Mouse (Mus musculus) heart, adult 2 months (tissue): ENCODE measurements around the gene Gm3880. TPM values are rescaled to one million over a fixed set of nuclear protein-coding genes. Genes with fewer than 3 reads are reported as not detected.
"Not testable (repeated sequence)": the region's sequence is repeated elsewhere in the genome, so short reads cannot be mapped to it uniquely, and the experiment has no call there.

Experiments used
- DNase-seq, 2 experiments: peaks; one replicate each; pipeline ENCODE4 v3.0.0; 2021
- H3K27ac ChIP-seq: fragments of 200-600 bp; 2 replicates; pipeline ENCODE4 v1.8.1; 2022
- H3K27me3 ChIP-seq: fragments of 200-500 bp; 2 replicates; pipeline ENCODE4 v1.6.1; 2012; ENCODE audit warnings: mild to moderate bottlenecking, low read length, inconsistent platforms, mixed read lengths; ENCODE audit not compliant: control insufficient read depth, insufficient read depth
- H3K36me3 ChIP-seq: fragments of 200-500 bp; 2 replicates; pipeline ENCODE4 v1.6.1; 2012; ENCODE audit warnings: low read length, inconsistent platforms; ENCODE audit not compliant: control insufficient read depth, insufficient read depth
- H3K4me1 ChIP-seq: fragments of 200-500 bp; 2 replicates; pipeline ENCODE4 v1.6.1; 2011; ENCODE audit warnings: low read length; ENCODE audit not compliant: control insufficient read depth, insufficient read depth
- H3K4me3 ChIP-seq: fragments of 200-600 bp; 2 replicates; pipeline ENCODE4 v1.8.1; 2022
- H3K79me2 ChIP-seq: fragments of 200-500 bp; replicated peaks from 2 replicates; pipeline ENCODE4 v1.6.1; 2012; ENCODE audit warnings: mild to moderate bottlenecking, inconsistent platforms, low read length, moderate library complexity, mixed read lengths; ENCODE audit not compliant: control insufficient read depth, insufficient read depth
- H3K9ac ChIP-seq: fragments of 200-500 bp; 2 replicates; pipeline ENCODE4 v1.6.1; 2012; ENCODE audit warnings: low read depth, mild to moderate bottlenecking, control low read depth, inconsistent platforms, low read length, mixed read lengths
- CTCF ChIP-seq: fragments of 200-600 bp; IDR thresholded peaks from 2 replicates; pipeline ENCODE4 v1.8.1; 2022; ENCODE audit warnings: antibody characterized with exemption, mild to moderate bottlenecking, moderate library complexity
- EP300 ChIP-seq: fragments of 200-500 bp; IDR thresholded peaks from 2 replicates; pipeline ENCODE4 v1.6.1; 2011; ENCODE audit warnings: low read depth, low read length, control low read depth; ENCODE audit not compliant: insufficient read depth
- POLR2A ChIP-seq: fragments of 200-500 bp; IDR thresholded peaks from 2 replicates; pipeline ENCODE4 v1.6.1; 2011; ENCODE audit warnings: mild to moderate bottlenecking, low read depth, low read length, control low read depth; ENCODE audit not compliant: insufficient read depth
- WGBS: fragments of 180-500 bp; shearing (Covaris S2); methylation state at CpG from one replicate; pipeline ENCODE4 v1.1.7; 2018; 5-methylcytosine and 5-hydroxymethylcytosine counted together
- intact Hi-C: fragments of 180-260 bp; cut with DNase I; formaldehyde crosslinking; loops from one replicate; pipeline ENCODE4 v1.15.1; 2025
- long read RNA-seq: library from polyadenylated mRNA; stranded (forward); transcript quantifications from one replicate; pipeline ENCODE4 v2.0.0, GENCODE M21; 2021
- polyA plus RNA-seq: library from polyadenylated mRNA; depleted of rRNA; stranded (reverse); fragments of >200 nt; gene quantifications from 2 replicates; pipeline ENCODE4 v1.2.3, GENCODE M21; 2012; rRNA removed
- total RNA-seq, 2 experiments: library from RNA; stranded (reverse); gene quantifications; 2 replicates each; pipeline ENCODE4 v1.2.3; 2021

The Gm3880 gene
- total RNA-seq (not detected), polyA plus RNA-seq (not detected in 2 replicates)
- long read RNA-seq = 0 reads

- not testable (repeated sequence) for H3K4me3 ChIP-seq, DNase-seq, H3K36me3 ChIP-seq, H3K27ac ChIP-seq, H3K9ac ChIP-seq, H3K79me2 ChIP-seq, H3K27me3 ChIP-seq, H3K4me1 ChIP-seq
- intact Hi-C loops = loop anchor here (1.0 kb wide), 1 partner anchor 19 kb away; no protein-coding TSS in a partner anchor
- 77% methylated on average over 5 of the region's 5 CpGs for WGBS
Observed at GRCm38 (mm10) chrX:102686872-102687271, at the start of gene Gm3880. Gene Gm3880, minus strand, starts transcription at chrX:102686972.

GRCm38 (mm10) chrX:102724226-102724625, 37.5 kb upstream of the Gm3880 start:
- H3K27ac ChIP-seq, H3K4me1 ChIP-seq, H3K27me3 ChIP-seq, H3K79me2 ChIP-seq, H3K36me3 ChIP-seq, H3K4me3 ChIP-seq, DNase-seq, H3K9ac ChIP-seq, intact Hi-C loops: not testable (repeated sequence)
- WGBS = 87% methylated on average over 6 of the region's 6 CpGs

GRCm38 (mm10) chrX:102707535-102707934, 20.8 kb upstream of the Gm3880 start, which contains the start of the genes Gm9112 and Dmrtc1b:
Gene Gm9112, minus strand, starts transcription at chrX:102707635.
Gene Dmrtc1b, plus strand, starts transcription at chrX:102707865.
- H3K4me3 ChIP-seq, H3K9ac ChIP-seq, H3K27ac ChIP-seq, H3K79me2 ChIP-seq, H3K4me1 ChIP-seq, H3K27me3 ChIP-seq, DNase-seq, H3K36me3 ChIP-seq, intact Hi-C loops: not testable (repeated sequence)
- WGBS = 77% methylated on average over 9 of the region's 10 CpGs

- H3K79me2 ChIP-seq, H3K27ac ChIP-seq, H3K4me1 ChIP-seq, H3K9ac ChIP-seq, H3K36me3 ChIP-seq, DNase-seq, H3K27me3 ChIP-seq, intact Hi-C loops, H3K4me3 ChIP-seq: not testable (repeated sequence)
- WGBS = 72% methylated on average over 3 of the region's 3 CpGs
Observed at GRCm38 (mm10) chrX:102700636-102701035, 13.9 kb upstream of the Gm3880 start.

- 12% methylated on average over 4 of the region's 4 CpGs for WGBS
Observed at GRCm38 (mm10) chrX:102689252-102689651, 2.5 kb upstream of the Gm3880 start.

GRCm38 (mm10) chrX:102684706-102685105, 2.1 kb downstream of the Gm3880 start:
- intact Hi-C loops, H3K79me2 ChIP-seq, H3K9ac ChIP-seq, H3K36me3 ChIP-seq, H3K4me1 ChIP-seq, H3K27me3 ChIP-seq, DNase-seq, H3K4me3 ChIP-seq, H3K27ac ChIP-seq: not testable (repeated sequence)
- 59% methylated on average over 3 of the region's 3 CpGs for WGBS

More at GRCm38 (mm10) chrX:102689252-102689651, 2.5 kb upstream of the Gm3880 start:
- TF ChIP-seq CTCF = peak; percentile 60
- H3K36me3 ChIP-seq, H3K79me2 ChIP-seq, H3K4me3 ChIP-seq, intact Hi-C loops, H3K27me3 ChIP-seq, H3K4me1 ChIP-seq, H3K9ac ChIP-seq, H3K27ac ChIP-seq: not testable (repeated sequence)
- peak; percentile 3 to 22 for DNase-seq

- Histone ChIP-seq H3K4me1 (no peaks in the 10 kb centered on the region), H3K9ac (no peak overlapping the region), H3K36me3 (no peaks in the 10 kb centered on the region), H3K4me3 (no peak overlapping the region), H3K79me2 (no peaks in the 10 kb centered on the region), H3K27me3 (no peaks in the 10 kb centered on the region), H3K27ac (no peak overlapping the region)
- 66% methylated on average over 2 of the region's 2 CpGs for WGBS
- no peak for DNase-seq
- TF ChIP-seq CTCF = no peak
- no peak for TF ChIP-seq EP300
- no peak for TF ChIP-seq POLR2A
- intact Hi-C loops = no loop called here
Observed at GRCm38 (mm10) chrX:102666641-102667040, 20.1 kb downstream of the Gm3880 start.
